ENCODE assay signal across 13 mouse cellular contexts in the genomic region with DNA sequence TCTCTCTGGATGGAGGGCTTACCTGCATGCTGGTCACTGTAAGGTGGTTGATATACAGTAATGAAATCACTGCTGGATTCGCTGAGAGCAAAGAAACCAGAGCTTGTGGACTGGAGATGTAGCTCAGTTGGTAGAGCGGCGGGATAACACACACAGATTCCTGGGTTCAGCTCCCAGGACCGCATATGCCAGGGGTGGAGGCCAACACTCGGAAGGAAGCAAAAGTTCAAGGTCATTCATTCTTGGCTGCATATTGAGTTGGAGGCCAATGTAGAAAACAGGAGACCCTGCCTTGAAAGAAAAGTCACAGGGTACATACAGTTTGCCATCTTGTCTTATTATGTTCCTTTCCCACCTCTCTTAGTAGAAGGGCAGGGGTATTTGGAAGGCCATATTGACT. TPM values are rescaled to one million over a fixed set of nuclear protein-coding genes. Genes with fewer than 3 reads are reported as not detected.
DNase-seq lines count a peak whose midpoint lies in the region; ATAC-seq and TF ChIP-seq lines count a peak whose summit lies in the region.
"Had no signal": no experiment of that assay in that cellular context is flagged by ENCODE, and none has a peak within 500 bp of the region (broad histone marks: within the 10 kb centered on the region; RNA-seq: fewer than 3 reads in every experiment).

No protein-coding gene starts in this region.

- DNase-seq in spleen, adult 2 months (ENCODE audit: low read depth in 1 of 2, low spot score in 2 of 2): no peak
- DNase-seq in spleen, postnatal 14 days (ENCODE audit: low spot score in 2 of 2): no peak
- DNase-seq in lung, postnatal 36 days: peak; percentile 79
- no peak for DNase-seq in cerebellum, adult 2 months
- DNase-seq in ovary, postnatal 36 days (ENCODE audit: low spot score): no peak
- no peak for DNase-seq in thymus, adult 18-20 months
- DNase-seq: forebrain, postnatal 0 days had no signal

- no peaks in the 10 kb centered on the region for H3K36me3 ChIP-seq in spleen, adult 2 months (ENCODE audit: control insufficient read depth, insufficient read depth, low read length)
- peaks cover 27% of the 10 kb centered on the region for H3K36me3 ChIP-seq in heart, embryonic 12.5 days
- no peaks in the 10 kb centered on the region for H3K36me3 ChIP-seq in kidney, embryonic 16.5 days (ENCODE audit: insufficient read depth, low read length)
- H3K36me3 ChIP-seq: hindbrain, embryonic 12.5 days; liver, embryonic 12.5 days; neural tube, embryonic 13.5 days had no signal

- H3K27ac ChIP-seq in spleen, adult 2 months (ENCODE audit: insufficient read depth, low read length): peak overlapping the region; percentile 12; the same call in 1 of the 2 replicates
- H3K27ac ChIP-seq in heart, embryonic 12.5 days (ENCODE audit: poor library complexity, severe bottlenecking): peak overlapping the region; percentile 54; the same call in 1 of the 2 replicates
- H3K27ac ChIP-seq in kidney, embryonic 16.5 days (ENCODE audit: low read length): peak overlapping the region; percentile 67
- no peak overlapping the region for H3K27ac ChIP-seq in cerebellum, adult 2 months (ENCODE audit: insufficient read depth, low read length)
- H3K27ac ChIP-seq: hindbrain, embryonic 12.5 days; neural tube, embryonic 13.5 days had no signal

- H3K9ac ChIP-seq in heart, embryonic 12.5 days: 0 out of 2 replicates have a peak overlapping the region, but pooled peaks have one; percentile 13
- no peak overlapping the region for H3K9ac ChIP-seq in kidney, embryonic 16.5 days (replicated peaks; ENCODE audit: low read length)
- H3K9ac ChIP-seq: forebrain, postnatal 0 days; hindbrain, embryonic 12.5 days; liver, embryonic 12.5 days; neural tube, embryonic 13.5 days had no signal

- ATAC-seq in heart, embryonic 12.5 days (ENCODE audit: insufficient number of reproducible peaks, low FRiP score): no peak
- no peak for ATAC-seq in kidney, embryonic 16.5 days (ENCODE audit: low FRiP score, low TSS enrichment)
- ATAC-seq: forebrain, postnatal 0 days; liver, embryonic 12.5 days had no signal

- peaks cover 11% of the 10 kb centered on the region; the same call in 1 of the 2 replicates for H3K4me1 ChIP-seq in spleen, adult 2 months (ENCODE audit: control insufficient read depth, insufficient read depth, insufficient read length)
- H3K4me1 ChIP-seq in heart, embryonic 12.5 days (replicated peaks): peaks cover 68% of the 10 kb centered on the region
- H3K4me1 ChIP-seq in kidney, embryonic 16.5 days (ENCODE audit: insufficient read depth, low read length): peaks cover 41% of the 10 kb centered on the region
- H3K4me1 ChIP-seq in cerebellum, adult 2 months (ENCODE audit: control insufficient read depth, insufficient read depth, low read length): no peaks in the 10 kb centered on the region; the same call in 1 of the 2 replicates

- H3K4me3 ChIP-seq in spleen, adult 2 months (ENCODE audit: extremely low read depth, insufficient read depth, insufficient read length): no peak overlapping the region
- no peak overlapping the region for H3K4me3 ChIP-seq in heart, embryonic 12.5 days
- H3K4me3 ChIP-seq in kidney, embryonic 16.5 days (ENCODE audit: low read length): no peak overlapping the region
- no peak overlapping the region for H3K4me3 ChIP-seq in cerebellum, adult 2 months (replicated peaks; ENCODE audit: insufficient read depth, low read depth, low read length)
- H3K4me3 ChIP-seq: hindbrain, embryonic 12.5 days; liver, embryonic 12.5 days; neural tube, embryonic 13.5 days had no signal

- WGBS in spleen, adult 2 months: 81% methylated on average over 5 of the region's 5 CpGs
- 77% methylated on average over 5 of the region's 5 CpGs for WGBS in heart, embryonic 12.5 days
- WGBS in kidney, embryonic 16.5 days: 73% methylated on average over 5 of the region's 5 CpGs
- 85% methylated on average over 5 of the region's 5 CpGs for WGBS in cerebellum, adult 2 months

- H3K27me3 ChIP-seq in spleen, adult 2 months (ENCODE audit: control insufficient read depth, insufficient read depth, low read length): peaks cover 14% of the 10 kb centered on the region
- H3K27me3 ChIP-seq in heart, embryonic 12.5 days (replicated peaks): no peaks in the 10 kb centered on the region
- peaks cover 22% of the 10 kb centered on the region for H3K27me3 ChIP-seq in kidney, embryonic 16.5 days (ENCODE audit: insufficient read depth, low read length)
- peaks cover 2% of the 10 kb centered on the region; the same call in 1 of the 2 replicates for H3K27me3 ChIP-seq in cerebellum, adult 2 months (ENCODE audit: control insufficient read depth, insufficient read depth, low read length)

- TF ChIP-seq CTCF in spleen, adult 2 months (IDR thresholded peaks at IDR 0.05; ENCODE audit: extremely low read depth, insufficient read depth, insufficient read length, insufficient replicate concordance): no peak
- no peak for TF ChIP-seq CTCF in cerebellum, adult 2 months (IDR thresholded peaks at IDR 0.05; ENCODE audit: borderline replicate concordance, insufficient read depth, low read depth, low read length)

- peak overlapping the region; percentile 95; the same call in 1 of the 2 replicates for H3K4me2 ChIP-seq in heart, embryonic 12.5 days
- no peak overlapping the region for H3K4me2 ChIP-seq in kidney, embryonic 16.5 days (replicated peaks; ENCODE audit: low read depth, low read length)
- H3K4me2 ChIP-seq: hindbrain, embryonic 12.5 days; liver, embryonic 12.5 days; midbrain, embryonic 11.5 days; neural tube, embryonic 13.5 days had no signal

- no peaks in the 10 kb centered on the region for H3K9me3 ChIP-seq in heart, embryonic 12.5 days (replicated peaks)
- no peaks in the 10 kb centered on the region for H3K9me3 ChIP-seq in kidney, embryonic 16.5 days (ENCODE audit: low read length)
- H3K9me3 ChIP-seq: hindbrain, embryonic 12.5 days; liver, embryonic 12.5 days; neural tube, embryonic 13.5 days had no signal

- no peak for TF ChIP-seq POLR2A in spleen, adult 2 months (IDR thresholded peaks at IDR 0.05; ENCODE audit: low read depth, low read length)
- TF ChIP-seq POLR2A in cerebellum, adult 2 months (IDR thresholded peaks at IDR 0.05; ENCODE audit: borderline replicate concordance, insufficient read depth, low read length): no peak

RNA-seq across cellular contexts. Expression of gene Bik, which starts 3.1 kb away (rescaled TPM):
- 3.7 and 4.7 TPM in 2 replicates for polyA plus RNA-seq in spleen, adult 2 months (2012; rRNA removed)
- polyA plus RNA-seq in heart, embryonic 12.5 days (2016; fragmentation: Nextera tagmentation; extraction: Ambion mirVana): 31.2 and 35.4 TPM in 2 replicates
- polyA plus RNA-seq in kidney, embryonic 16.5 days (2015; fragmentation: Nextera tagmentation; extraction: Ambion mirVana): 11.7 and 11.9 TPM in 2 replicates
- 0.31 and 0.84 TPM in 2 replicates for polyA plus RNA-seq in cerebellum, adult 2 months (2012; rRNA removed)

RNA-seq across cellular contexts. Expression of gene Ttll1, which starts 19.1 kb away (rescaled TPM):
- polyA plus RNA-seq in spleen, adult 2 months (2012; rRNA removed): 4.4 TPM in 2 replicates
- 24.5 and 25.4 TPM in 2 replicates for polyA plus RNA-seq in heart, embryonic 12.5 days (2016; fragmentation: Nextera tagmentation; extraction: Ambion mirVana)
- polyA plus RNA-seq in kidney, embryonic 16.5 days (2015; fragmentation: Nextera tagmentation; extraction: Ambion mirVana): 27.3 and 28.2 TPM in 2 replicates
- 33.9 and 36.8 TPM in 2 replicates for polyA plus RNA-seq in cerebellum, adult 2 months (2012; rRNA removed)

RNA-seq across cellular contexts. Expression of gene Tspo, which starts 33.6 kb away (rescaled TPM):
- polyA plus RNA-seq in spleen, adult 2 months (2012; rRNA removed): 257 and 293 TPM in 2 replicates
- 119 and 125 TPM in 2 replicates for polyA plus RNA-seq in heart, embryonic 12.5 days (2016; fragmentation: Nextera tagmentation; extraction: Ambion mirVana)
- 84.4 and 107 TPM in 2 replicates for polyA plus RNA-seq in kidney, embryonic 16.5 days (2015; fragmentation: Nextera tagmentation; extraction: Ambion mirVana)
- 12.2 and 13.7 TPM in 2 replicates for polyA plus RNA-seq in cerebellum, adult 2 months (2012; rRNA removed)

RNA-seq across cellular contexts. Expression of gene Mcat, which starts 33.8 kb away (rescaled TPM):
- polyA plus RNA-seq in spleen, adult 2 months (2012; rRNA removed): 19.1 and 20.9 TPM in 2 replicates
- 34.4 and 34.8 TPM in 2 replicates for polyA plus RNA-seq in heart, embryonic 12.5 days (2016; fragmentation: Nextera tagmentation; extraction: Ambion mirVana)
- 38.6 and 39.0 TPM in 2 replicates for polyA plus RNA-seq in kidney, embryonic 16.5 days (2015; fragmentation: Nextera tagmentation; extraction: Ambion mirVana)
- polyA plus RNA-seq in cerebellum, adult 2 months (2012; rRNA removed): 22.9 and 25.0 TPM in 2 replicates
